ENCODE assay signal across 8 mouse cellular contexts in genomic region chr1:81744524-81744923, GRCm38 (mm10).
DNase-seq lines count a peak whose midpoint lies in the region; ATAC-seq lines count a peak whose summit lies in the region.

No protein-coding gene starts in this region.

- H3K9ac ChIP-seq in kidney, embryonic 15.5 days, result no peak overlapping the region

- H3K27me3 ChIP-seq in kidney, embryonic 15.5 days, result no peaks in the 10 kb centered on the region

- peak; percentile 45 to 59 for DNase-seq in cerebellum, postnatal 14 days
- DNase-seq in cerebellum, adult 9-11 months, result no peak
- DNase-seq in brain, adult 2 months (ENCODE audit: low read depth, low spot score), result peak; percentile 24
- peak; percentile 27 for DNase-seq in gastrocnemius, postnatal 14 days
- DNase-seq in lung, postnatal 25 days (ENCODE audit: low spot score), result peak; percentile 34
- DNase-seq in right cerebral cortex, postnatal 10 days (ENCODE audit: low spot score in 2 of 2), result peak; percentile 49 to 50

- H3K4me1 ChIP-seq in kidney, embryonic 15.5 days, result peaks cover 17% of the 10 kb centered on the region

- intact Hi-C loops in gastrocnemius, postnatal 14 days (cut with DNase I; ENCODE audit: low total_unique reads), result no loop called here

- H3K4me3 ChIP-seq in kidney, embryonic 15.5 days (replicated peaks), result no peak overlapping the region

- peak; percentile 93 for ATAC-seq in kidney, embryonic 15.5 days (replicated peaks; ENCODE audit: low FRiP score)
- ATAC-seq in CD4-positive, CD25-positive, alpha-beta regulatory T cell, adult 4 months, result no peak

- no peaks in the 10 kb centered on the region for H3K36me3 ChIP-seq in kidney, embryonic 15.5 days

- no peak overlapping the region for H3K4me2 ChIP-seq in kidney, embryonic 15.5 days

- H3K27ac ChIP-seq in kidney, embryonic 15.5 days, result peak overlapping the region; percentile 78

- 17% methylated on average over 8 of the region's 8 CpGs for WGBS in kidney, embryonic 15.5 days

- H3K9me3 ChIP-seq in kidney, embryonic 15.5 days (replicated peaks), result no peaks in the 10 kb centered on the region
